Mouse (Mus musculus) G1E (cell line): ENCODE measurements around the gene Pes1.

ENCODE experiments used
- CTCF ChIP-seq: IDR thresholded peaks from 2 replicates; pipeline ENCODE4 v1.5.1; 2012; ENCODE audit warnings: low read depth, low read length, inconsistent platforms, mixed read lengths
- GATA1 ChIP-seq: IDR thresholded peaks from 2 replicates; pipeline ENCODE4 v1.6.1; 2012; ENCODE audit warnings: borderline replicate concordance, low read length, inconsistent platforms, mixed read lengths
- POLR2AphosphoS5 ChIP-seq: IDR thresholded peaks from 2 replicates; pipeline ENCODE4 v1.6.1; 2012; ENCODE audit warnings: low read depth, low read length, inconsistent platforms; ENCODE audit not compliant: insufficient replicate concordance
- TAL1 ChIP-seq: conservative IDR thresholded peaks from 2 replicates; pipeline ENCODE4 v1.6.1; 2012; ENCODE audit warnings: low read depth, low read length, inconsistent platforms, mixed read lengths

DNA sequence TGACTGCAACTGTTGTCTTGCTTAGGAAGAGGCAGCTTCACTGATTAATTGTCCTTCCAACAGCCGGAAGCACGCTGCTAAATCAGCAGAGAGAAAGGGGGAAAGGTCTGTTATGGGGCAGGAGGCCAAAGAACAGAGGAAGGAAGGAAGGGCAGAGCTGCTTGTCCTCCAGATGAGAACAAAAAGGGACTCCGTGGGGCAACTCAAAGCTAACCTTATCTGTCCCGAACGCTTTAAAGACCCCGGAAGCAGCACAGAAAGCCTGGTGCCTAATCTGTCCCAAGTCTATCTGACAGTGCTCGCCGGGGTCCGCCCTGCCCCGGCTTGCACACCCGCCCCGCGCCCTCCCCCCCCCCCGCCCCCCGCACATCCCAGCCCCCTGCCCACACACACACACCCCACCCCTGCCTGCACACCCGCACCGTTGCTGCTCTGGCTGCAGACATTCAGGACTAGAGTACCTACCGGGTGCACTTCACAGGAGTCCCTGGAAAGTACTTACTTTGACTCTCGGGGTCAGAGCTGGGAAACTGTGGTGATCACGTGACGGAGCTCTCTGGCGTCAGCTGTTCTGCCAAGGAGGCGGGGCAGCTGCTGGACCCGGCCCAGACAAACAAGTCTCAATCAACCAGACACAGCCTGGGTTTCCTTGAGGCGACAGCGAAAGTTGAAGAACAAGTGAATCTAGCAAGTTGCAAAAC lies 32.1 kb upstream of the Pes1 start, which contains the start of gene Tcn2:
- TF ChIP-seq CTCF (no peak), POLR2AphosphoS5 (no peak), TAL1 (no peak), GATA1 (no peak)
